Mouse (Mus musculus) forelimb bud, embryonic 11.5 days (tissue): Measurements from ENCODE around the gene Rxra.

Source experiments
- DNase-seq: peaks from one replicate; pipeline ENCODE4 v3.0.0-alpha.2; 2012; ENCODE audit warnings: low read depth, low spot score

The Rxra gene

DNA sequence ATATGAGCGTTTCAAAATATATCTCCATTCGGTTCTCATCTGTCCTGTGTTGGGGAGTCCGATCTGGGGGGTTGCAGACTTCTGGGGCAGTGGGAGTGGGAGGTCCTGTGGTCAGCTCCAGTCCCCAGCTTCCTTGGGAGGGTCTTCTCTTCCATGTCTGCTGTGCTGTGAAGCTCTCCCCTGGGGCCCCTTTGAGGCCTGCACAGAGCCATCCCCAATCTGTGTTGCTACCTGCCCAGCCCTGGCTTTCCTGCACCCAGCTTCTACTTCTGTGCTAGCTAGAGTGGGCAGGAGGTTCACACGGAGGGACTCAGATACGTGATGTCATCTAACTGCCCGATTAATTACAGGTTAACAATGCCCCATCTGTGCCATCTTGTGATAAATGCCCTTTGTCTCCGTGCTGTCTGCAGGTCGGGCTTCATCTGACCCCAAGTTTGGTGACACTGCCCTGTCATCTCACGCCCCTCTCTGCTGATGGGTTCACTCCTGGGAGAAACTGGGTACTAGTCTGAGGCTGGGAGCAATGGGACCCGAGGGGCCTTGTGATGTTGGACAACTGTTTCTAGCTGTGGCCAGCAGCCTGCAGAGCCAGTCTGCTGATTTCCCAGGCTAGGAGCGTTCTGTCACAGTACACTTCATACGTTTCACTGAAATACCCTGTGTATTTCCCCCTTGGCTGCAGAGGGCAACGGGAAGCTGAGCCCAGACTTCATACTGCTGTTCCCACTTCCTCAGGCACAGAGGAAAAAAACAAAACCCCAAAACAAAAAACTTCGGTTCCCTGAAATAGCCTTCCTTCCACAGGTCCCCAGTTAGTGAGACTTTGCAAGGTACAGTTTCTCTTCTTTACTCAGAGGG lies 86.9 kb downstream of the Rxra start:
- DNase-seq: no peak

DNA sequence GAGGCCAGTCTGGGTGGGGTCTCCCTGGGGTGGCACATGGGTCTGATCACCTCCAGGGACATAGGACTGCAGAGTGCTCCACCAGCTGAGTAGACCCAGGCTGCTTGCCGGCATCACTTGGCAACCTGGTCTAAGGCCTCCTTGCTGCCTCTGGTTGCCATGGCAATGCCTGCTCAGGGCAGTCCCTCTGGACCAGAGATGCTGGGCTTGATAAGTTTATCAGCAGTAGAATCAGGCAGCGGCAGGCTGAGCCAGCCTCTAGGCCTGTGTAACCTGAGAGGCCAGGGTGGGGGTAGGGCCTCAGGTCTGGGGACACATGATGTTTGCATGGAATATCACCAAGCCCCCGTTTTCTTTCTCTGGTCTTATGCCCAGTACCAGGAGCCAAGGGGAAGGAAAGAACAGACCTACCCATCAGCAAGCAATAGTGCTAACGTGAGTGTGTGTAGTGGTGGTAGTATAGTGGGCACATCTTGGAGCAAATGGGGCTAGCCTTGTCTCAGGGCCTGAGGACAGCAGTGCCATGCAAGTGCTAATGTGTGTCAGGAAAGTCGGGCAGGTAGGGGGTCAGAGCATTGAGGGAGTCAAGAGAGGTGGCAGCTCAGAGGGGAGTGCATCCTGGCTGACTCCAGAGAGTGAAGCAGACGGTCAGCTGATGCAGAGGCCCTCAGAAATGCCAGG lies 88.2 kb downstream of the Rxra start:
- DNase-seq: peak; percentile 60

DNA sequence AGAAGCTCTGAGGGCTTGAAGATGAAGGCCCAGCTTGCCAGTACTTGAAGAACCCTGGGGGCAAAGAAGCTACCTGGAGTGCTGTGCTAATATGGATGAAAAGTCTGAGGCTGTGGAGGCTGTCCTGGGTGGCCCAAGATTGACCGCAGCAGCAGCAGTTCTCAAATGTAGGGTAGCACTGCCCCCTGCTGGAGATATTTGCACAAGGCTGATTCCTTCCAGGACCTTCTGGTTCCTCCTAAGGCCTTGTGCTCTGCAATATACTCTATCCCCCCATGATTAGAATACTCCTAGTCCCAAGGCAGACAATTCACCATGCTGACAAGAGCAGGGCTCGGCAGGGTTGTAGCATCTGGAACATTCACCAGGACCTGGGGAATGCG lies 88.7 kb downstream of the Rxra start:
- DNase-seq: peak; percentile 89

DNA sequence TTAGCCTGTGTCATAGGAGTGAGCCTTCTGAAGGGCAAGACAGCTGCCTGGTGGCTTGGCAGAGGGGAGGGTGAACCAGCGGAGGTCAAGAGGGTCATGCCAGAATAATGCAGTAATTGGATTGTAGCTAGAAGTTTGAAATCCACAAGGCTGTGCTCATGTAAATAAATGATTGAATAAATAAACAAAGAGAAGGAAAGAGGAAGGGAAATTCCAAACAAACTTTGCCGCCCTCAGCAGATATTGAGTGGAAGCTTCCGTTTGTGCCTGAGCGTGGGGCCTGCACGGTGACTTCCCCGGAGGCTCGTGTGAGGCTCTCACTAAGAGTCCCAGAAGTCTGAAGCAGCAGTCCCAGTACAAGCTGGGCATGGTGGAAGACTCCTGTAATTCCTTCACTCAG lies 91.5 kb downstream of the Rxra start:
- no peak for DNase-seq

DNA sequence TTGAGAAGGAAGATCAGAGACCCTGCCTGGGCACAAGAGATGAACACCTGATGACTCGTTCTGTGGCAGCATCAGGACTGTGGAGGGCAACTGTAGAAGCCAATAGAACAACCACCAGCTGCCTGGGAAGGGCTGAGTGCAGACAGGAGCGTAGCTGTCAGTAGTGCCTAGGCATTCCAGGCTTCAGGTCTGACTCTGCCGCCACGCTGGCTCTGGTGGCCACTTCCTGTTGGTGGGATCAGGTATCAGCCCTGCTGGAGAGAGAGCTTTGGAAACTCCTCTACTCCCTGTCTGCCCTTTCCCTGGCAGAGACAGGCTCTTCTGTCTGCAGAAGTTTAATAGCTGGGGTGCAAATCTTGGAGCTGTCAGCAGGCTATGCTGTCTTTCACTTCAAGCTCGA lies 93.5 kb downstream of the Rxra start:
- DNase-seq: peak; percentile 39

DNA sequence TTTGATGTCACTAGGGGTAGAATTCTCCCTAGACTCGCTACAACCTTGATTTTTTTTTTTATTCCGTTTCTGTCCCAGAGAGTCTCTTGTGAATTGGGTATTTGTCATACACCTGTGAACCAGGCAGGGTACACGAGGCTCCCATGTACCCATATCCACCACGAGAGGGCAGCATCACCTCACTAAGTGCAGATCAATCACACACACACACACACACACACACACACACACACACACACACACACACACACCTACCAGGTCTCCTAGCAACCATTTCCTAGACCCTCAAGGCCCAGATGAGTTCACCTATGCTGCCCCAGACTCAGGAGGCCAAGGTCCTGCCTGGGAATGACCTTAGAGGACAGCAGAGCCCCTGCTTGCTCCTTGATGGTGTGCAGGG lies 94.0 kb downstream of the Rxra start:
- peak; percentile 78 for DNase-seq

DNA sequence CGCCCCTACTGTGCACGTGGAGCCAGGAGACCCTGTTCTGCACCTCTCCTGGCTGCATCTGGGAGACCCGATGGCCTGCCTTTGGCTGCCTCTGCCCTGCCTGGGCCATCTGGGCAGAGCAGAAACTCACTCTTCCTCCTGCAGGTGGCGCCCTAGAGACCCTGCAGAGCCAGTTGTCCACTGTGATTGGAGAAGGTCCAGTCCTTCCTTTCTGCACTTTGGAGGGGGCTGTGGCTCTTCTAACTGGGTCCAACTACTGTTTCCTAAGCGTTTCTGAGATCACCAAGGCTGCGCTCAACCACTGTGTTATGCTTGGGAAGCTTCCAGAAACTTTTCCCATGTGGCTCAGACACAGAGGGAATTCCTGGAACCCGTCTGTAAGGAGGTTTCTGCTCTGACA lies 95.7 kb downstream of the Rxra start:
- peak; percentile 85 for DNase-seq

DNA sequence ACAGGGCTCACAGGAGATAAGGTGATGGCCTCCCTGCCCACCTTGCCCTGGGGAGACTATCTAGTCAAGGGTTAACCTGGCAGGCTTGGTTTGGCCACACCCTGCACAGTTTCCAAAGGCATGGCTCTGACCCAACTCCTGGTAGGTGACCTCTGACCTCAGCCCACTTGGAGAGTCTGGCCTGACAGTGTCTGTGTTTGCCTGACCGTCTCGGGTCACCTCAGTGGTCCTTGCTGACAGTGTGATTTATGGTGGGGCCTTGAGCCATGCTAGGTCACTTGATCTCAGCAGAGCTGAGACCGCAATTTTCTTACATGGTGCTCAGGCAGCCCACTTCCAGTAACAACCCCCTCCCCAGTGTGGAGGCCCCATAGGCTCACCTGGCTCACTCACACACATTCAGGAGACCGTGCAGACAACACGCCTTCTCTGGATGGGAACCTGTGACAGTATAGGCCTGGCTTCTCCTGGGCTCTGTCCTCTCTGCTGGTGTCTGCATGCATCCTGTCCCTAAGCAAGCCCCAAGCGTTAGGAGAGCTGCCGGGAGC lies 96.7 kb downstream of the Rxra start:
- DNase-seq: no peak

DNA sequence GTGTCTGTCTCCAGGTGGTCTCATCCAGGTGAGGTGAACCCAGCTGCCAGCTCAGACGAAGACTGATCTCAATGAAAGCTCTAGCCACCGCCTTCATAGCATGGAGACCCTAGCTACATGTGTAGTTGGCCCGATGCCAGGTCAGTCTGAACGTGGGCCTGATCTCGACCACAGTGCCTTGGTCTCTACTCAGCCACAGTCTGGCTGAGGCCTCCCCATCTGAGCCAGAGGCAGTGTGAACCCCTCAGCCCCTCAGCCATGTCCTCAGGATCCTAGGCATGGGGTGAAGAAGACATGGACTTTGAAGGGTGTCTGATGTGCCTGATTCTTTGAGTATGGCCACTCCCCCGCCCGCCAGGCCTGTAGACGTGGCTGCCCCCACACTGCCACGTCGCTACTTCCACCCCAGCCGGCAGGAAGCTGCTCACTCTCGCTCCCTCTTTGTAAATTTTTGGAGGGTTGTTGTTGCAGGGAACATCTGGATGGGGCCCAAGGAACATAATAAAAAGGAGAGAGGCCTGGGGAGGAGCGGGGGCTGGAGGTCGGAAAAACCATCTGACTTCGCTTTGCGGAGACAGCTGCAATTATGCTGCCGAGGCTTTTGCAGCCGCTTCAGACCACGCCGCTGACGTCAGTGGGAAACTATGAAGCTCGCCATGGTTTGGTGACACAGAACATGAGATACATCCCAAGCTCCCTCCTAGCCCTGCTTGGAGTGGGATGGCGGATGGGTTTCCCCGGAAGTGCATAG lies 97.9 kb downstream of the Rxra start:
- DNase-seq: peak; percentile 79

DNA sequence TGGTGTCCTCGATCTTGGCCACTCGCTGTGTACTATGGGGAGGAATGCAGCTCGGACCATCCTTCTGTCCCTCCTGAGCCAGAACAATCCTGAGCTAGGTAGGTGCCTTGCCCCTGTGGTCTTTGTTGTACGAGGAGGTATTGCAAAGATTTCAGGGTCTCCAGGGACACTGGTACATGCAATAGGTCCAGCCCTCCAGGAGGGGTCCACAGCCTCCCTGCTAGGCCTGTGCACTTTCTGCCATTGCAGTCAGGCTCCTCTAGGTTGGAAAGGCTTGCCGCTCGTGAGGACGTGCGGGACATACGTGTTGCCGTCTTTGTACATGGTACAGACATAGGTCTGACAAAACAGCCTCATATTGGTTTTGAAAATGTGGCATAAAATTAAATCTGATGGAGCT lies 98.8 kb downstream of the Rxra start:
- no peak for DNase-seq

DNA sequence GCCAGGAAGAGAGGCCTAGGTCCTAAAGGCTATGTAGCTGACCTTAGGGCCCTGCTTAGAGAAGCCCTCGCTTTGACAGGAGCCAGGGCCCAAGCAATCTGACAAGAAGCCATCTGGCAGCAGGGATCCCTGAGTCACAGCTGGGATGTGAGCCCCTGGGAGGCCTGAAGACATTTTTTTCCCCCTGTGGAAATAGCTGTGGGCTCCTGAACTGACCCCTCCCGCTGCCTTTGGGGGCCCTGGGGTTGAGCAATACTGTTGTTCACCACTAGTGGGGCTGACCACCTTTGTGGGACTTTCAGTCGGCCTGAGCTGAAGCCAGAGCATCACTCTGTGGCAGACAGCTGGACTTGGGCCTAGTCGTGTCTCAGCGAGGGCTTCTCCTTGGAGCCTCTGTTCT lies 99.4 kb downstream of the Rxra start:
- DNase-seq: no peak

DNA sequence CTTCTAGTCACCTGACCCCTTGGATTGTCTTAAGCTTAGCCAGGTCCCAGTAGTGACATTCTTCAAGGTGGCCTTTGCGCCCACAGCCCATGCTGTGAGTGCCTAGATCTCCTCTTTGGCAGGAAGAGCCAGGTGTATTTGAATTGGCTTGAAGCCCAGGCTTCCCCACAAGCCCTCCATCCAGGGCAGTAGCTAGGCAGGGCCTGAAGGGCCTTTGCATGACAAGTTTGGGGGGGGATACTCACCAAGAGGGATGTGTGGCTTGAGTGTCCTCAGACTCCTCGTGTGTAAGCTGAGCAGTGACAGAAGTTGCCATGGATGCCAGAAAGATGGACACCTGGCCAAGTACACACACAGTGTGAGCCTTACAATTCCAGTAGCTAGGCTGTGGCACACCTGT lies 101.5 kb downstream of the Rxra start:
- DNase-seq: no peak

DNA sequence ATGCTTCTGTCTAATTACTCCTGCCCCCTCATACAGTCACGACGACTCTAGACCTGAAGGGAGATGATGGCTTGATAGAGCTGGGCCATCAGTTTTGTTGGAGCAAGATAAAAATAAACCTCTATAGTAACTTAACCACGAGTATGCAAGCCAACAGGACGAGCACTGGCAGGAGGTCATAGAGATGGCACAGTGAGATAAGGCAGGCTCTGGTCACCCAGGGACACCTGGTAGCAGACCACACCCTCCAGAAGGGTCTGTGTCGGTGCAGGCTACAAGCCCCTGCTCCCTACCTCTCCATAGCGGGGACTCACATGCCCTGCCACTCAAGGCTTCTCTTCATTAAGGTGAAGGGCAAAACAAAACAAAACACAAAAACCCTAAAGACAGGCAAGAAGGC lies 102.0 kb downstream of the Rxra start:
- DNase-seq: no peak

DNA sequence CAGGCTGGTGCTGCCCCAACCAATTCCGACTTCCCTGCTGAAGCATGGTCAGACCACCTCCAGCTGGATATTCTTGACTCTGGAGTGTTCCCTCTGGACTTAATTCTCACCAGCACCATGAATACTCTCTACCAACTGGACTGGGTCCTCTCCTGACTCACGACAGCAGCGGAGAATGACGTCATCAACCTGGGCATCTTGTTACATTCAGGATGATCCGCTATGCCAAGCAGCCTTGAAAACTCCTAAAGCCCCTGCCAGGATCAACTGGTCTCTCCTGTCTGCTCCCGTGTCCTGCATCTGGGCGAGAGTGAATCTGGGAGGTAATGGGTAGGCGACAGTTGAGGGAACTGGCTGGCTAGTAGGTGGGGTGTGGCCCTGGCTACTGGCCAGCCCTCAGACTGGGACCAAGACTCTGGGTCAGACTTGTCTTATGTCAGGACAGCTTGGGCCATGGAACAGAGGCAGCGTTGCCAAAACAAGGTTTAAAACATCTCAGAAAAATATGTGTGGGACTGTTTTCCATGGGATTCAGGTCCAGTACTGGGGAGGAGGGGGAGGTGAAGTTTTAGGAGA lies 103.1 kb downstream of the Rxra start:
- DNase-seq: no peak

DNA sequence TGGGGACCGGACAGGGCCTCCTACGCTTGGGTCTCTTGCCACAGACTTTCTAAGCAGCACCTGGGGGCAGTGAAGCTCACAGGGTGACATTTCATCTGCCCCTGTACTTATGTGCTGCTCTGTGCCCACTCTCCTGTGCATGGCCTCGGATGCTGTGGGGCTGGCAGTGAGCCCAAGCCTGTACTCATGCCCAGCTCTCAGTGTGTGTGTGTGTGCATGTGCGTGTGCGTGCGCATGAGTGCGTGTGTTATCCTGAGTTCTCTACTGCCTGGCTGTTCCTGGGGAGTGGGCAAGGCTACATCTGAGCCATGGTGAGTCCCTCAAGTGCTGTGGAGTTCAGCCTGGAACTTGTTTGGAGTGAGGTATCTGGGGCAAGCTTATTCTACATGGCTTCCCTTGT lies 103.9 kb downstream of the Rxra start:
- DNase-seq: no peak

DNA sequence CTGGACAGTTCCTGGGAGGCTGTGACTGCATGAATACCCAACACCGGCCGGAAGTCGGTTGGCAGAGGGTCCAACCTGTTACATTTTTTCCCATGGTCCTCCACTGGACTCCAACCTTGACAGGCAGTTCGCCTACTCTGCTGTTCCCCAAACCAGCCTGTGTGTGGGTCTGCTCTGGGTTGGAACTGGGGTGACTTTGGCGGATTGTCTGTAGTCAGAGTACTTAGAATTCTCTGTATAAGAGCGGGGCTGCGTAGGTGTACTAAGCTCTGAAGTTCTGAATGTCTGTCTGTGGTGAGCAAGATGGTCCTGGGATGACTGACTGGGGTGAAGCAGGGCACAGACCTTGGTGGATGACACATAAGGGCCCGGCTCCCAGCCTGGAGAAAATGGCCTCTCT lies 109.1 kb downstream of the Rxra start:
- no peak for DNase-seq

DNA sequence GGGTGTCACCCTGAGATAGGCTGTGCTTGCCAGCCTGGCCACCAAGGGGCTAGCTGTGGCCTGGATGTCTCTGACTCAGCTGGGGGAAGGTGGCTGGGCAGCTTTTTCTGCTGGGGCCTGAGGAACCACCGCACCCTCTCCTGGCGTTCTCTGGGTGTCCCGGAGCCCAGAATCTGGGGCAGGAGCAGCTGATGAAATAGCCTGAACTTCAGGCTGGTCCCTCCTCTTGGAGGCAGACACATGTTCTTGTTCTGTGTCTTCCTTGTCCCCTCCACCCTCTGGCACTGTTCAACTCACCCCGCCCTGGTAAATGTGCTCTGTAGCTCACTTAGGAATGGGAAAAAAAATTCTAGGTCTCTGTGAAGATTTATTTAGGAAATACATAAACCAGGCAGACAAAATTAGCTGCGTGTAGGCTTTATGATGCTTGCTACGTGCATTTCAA lies 109.8 kb downstream of the Rxra start:
- DNase-seq: no peak

DNA sequence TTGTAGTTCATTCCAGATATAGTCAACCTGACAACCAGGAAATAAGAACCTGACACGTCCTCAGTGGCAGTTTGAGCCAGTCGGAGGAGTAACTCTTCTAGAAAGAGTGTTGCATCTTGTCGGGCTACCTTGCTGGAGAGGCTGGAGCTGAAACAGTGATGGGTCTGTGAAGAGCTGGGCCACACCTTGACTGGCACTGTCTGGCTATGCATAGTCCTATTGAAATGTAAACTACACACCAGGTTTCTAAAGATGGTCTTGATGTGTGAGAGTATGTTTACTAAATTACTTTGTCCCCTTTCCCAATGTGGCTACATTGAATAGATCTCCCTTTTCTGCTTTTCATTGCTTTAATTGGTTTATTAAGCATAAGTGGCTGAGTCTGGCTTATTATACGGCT lies 115.3 kb downstream of the Rxra start:
- no peak for DNase-seq

DNA sequence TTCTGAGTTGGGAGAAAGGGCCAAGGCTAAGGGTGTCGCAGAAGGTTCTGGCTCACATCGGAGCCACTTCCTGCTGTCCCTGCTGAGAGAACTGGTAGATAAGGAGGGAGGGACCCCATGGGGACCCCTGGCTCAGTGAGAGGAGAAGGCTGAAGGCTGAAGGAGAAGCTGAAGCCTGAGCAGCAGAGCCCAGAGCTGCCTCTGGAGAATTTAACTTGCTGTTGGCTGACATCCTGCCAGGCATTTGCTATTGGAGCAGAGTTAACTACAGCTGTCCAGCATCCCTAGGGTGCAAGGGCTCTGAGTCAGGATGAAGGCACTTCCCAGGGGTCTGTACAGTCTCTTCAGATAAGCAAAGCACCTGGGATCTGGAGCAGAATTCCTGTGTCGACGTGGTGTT lies 122.8 kb downstream of the Rxra start:
- DNase-seq: no peak

DNA sequence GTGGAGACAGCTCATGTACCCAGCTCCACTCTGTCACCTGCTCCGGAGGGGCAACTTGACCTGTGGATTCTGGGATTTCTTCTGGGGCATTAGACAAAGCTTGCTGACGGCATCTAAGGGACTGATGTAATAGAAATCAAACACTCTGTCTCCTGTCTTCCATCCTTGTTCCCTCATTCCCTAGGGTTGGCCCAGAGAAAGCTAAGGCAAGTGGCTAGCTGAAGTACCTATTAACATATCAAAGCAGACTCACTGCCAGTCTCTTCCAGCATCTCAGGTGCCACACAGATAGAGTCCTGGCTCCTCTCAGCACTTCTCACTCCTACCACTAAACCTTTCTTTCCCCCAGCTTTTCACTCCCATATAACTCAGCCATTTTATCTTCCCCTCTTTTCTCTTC lies 124.8 kb downstream of the Rxra start:
- no peak for DNase-seq

DNA sequence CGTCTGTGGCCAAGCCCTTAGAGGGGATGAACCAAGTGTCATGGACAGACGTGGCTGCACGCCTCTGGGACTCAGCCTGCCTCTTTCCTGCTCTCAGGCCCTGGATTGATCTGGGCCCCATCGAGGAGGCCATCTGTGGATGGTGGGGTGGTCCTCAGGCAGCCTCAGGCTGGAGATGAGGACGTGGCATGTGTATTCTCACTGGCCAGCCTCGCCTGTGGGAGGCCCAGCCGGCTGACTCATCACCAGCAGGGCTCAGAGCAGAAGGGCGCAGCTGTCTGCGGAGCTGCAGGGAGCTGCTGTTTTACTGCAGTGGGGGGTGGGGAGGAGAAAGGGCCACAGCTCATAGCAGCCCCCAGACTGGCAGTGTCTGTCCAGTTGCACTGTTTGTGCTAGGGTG lies 126.3 kb downstream of the Rxra start:
- no peak for DNase-seq

DNA sequence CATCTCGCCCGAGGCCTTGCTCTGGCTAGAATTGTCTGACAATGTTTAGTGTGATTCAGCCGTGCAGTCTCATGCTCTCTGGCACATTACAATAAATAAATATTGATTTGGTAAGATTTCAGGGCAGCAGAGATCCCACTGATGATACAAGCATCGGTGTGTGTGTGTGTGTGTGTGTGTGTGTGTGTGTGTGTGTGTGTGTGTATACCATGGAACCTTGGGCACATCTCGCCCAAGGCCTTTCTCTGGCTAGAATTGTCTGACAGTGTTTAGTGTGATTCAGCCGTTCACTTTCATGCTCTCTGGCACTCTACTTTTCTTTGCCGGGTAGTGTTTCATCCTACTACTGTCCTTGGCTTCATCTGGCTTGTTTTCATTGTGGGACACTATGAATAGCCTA lies 130.5 kb downstream of the Rxra start:
- DNase-seq: no peak
